Mouse (Mus musculus) mature B cell (primary cell): ENCODE data around the gene Arl2.
"Not testable (repeated sequence)": the region's sequence is repeated elsewhere in the genome, so short reads cannot be mapped to it uniquely, and the experiment has no call there.

Experiments used
- in situ Hi-C: fragments of 300-500 bp; cut with MboI; formaldehyde crosslinking; loops from 2 replicates; pipeline ENCODE4 v1.14.3; 2019

Gene Arl2

GRCm38 (mm10) chr19:6141394-6141749 lies at the start of gene Arl2:
TSS of gene Arl2 (minus strand) at chr19:6141548.
- in situ Hi-C loops: no loop called here

DNA sequence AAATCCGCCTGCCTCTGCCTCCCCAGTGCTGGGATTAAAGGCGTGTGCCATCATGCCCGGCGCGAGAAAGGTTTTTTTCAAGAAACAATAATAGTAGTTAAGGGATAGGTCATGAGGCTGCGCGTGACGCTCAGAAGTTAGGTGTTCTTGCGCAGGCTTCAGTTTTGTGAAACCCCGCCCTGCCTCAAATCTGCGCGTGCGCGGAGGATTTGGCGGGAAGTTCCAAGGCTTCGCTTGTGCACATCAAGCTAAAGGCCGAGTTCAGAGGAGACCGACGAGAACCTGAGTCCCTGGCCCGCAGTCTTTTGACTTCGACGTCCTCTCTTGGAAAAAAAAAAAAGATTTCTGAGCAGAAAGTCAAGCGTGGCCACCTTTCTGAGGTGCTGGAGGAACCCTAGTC lies 42.8 kb upstream of the Arl2 start, which contains the start of gene Majin:
Majin (plus strand) TSS at position 258 of the 400 bp plus-strand sequence.
- in situ Hi-C loops: no loop called here

DNA sequence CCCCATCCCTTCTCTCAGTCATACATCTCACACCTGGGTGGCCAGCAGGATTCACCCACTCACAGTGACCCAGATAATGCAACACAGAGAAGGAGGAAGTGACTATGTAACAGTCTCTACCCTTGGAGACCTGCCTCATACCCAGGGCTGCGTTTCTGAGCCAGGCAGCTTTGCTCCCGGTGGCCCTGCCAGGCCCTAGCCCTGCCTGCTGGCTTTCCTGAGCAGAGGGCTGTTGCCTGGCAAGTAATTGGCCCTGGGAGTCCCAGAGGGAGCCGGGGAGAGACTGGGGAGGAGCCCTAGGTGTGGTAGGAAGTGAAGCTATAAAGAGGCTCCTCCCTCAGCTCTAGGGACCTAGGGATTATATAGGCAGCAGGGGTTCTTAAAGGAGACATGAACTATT lies 41.2 kb upstream of the Arl2 start:
- in situ Hi-C loops: no loop called here

- in situ Hi-C loops: no loop called here
These were observed 40.3 kb upstream of the Arl2 start for GRCm38 (mm10) chr19:6181629-6182028.

DNA sequence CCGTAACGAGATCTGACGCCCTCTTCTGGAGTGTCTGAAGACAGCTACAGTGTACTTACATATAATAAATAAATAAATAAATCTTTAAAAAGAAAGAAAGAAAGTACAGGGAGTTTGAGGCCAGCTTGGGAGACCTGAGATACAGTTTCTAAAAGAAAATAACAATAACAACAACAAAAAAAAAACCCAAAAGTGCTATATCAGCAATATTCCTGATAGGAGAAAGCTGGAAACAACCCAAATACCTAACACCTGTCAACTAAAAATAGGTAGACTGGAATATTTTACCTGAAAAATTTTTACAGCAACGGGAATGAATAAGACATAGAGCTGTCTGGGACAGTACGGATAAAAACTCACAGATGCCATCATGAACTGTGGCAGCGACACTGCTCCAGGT lies 37.4 kb upstream of the Arl2 start:
- in situ Hi-C loops: no loop called here

GRCm38 (mm10) chr19:6174771-6175170 lies 33.4 kb upstream of the Arl2 start:
- in situ Hi-C loops: no loop called here

DNA sequence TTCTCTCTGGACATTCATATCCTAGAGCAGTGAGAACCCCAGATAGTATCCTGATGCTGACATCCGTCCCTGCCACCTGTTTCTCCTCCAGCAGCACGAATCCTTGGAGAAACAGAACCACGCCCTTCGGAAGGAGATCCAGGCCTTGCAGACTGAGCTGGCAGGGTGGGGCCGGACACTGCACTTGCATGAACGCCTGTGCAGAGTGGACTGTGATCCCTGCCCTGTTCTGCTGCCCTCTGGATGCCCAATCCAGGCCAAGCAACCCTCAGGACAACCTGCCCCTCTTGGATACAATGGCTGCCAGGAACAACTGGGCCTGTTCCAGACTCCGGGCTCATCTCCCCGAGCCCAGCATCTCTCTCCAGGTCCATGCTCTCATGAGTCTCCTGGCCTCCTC lies 29.9 kb upstream of the Arl2 start:
- in situ Hi-C loops: no loop called here

- in situ Hi-C loops: no loop called here
These were observed 25.4 kb upstream of the Arl2 start for GRCm38 (mm10) chr19:6166750-6167149.

DNA sequence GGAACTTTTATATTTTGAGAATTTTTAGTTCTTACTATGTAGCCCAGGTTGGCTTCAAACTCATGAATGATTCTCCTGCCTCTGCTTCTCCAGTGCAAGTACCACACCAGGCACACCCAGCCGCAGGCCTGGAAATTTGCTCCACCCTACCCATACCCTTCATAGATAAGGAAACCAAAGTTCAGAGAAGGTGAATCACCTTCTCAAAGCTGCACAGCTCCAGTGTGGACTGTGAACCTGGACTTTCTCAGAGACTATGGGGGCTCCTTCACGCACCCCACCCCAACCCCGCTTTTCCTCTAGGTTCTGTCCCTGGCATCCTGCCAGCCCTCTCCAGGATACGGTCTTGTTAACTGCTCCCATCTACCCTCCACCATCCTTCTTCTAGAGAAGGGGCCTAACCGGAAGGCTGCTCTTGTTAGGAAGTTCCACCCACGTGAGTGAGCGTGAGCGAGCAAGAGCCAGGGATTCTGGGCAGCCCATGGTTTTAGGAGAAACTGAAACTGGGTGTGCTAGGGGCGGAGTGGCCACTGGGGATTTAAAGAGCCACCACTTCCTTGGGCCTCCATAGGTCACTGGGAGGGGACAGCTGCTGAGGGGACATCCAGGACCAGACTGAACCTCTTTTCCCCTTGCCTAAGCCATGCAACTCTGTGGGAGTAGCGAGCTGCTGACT lies 22.7 kb upstream of the Arl2 start:
- in situ Hi-C loops: no loop called here

DNA sequence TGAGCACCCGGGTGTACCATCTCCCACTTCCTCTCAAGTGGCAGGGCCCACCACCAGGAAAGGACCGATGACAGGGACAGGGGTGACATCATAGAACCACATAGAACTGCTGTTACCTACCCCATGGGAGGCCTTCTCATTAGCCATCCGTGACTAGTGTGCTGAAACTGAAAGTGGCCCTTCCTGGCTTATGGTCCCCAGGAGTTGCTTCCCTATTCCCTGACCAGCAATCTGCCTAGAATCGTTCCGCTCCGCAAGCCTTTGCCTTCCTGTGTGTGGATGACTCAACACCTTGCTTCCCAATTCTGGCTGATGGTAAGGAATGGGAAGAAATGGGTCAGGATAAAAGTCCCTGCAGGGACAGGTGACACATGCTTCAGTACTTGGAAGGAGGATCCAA lies 15.9 kb upstream of the Arl2 start:
- in situ Hi-C loops: no loop called here

DNA sequence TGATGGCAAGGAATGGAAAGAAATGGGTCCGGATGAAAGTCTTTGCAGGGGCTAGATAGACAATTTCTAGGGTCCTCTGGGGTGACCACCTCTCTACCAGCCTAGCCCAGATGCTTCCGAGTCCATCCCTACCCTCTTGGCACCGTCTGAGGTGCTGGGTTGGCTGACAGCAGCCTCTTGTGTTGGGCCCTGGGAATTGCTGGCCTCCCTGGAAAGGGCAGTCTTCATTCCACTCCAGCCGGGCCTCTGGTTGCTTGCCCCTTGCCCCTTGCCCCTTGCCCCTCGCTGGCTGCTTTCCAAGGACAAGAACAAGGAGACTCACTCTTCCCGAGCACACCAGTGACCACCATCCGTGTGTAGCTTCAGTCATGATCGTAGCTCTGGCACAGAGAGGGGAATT lies 15.0 kb upstream of the Arl2 start:
- in situ Hi-C loops: no loop called here

DNA sequence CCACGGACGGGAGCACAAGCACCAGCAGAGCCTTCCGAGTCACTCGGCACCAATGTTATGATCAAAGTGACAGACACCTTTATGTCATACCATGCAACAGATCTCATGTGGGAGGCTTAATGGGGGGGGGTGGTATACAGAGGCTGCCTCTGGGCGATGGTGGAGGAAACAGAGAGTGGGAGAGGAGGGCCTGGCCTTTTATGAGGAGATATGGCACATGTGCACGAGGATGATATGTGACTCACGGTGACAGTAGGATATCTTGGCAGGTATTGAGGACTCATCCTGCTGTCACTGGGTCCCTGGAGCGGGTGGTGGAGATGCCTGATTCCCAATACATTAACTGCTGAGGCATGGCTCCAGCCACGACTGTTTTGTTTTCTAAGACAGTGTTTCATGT lies 13.8 kb upstream of the Arl2 start:
- in situ Hi-C loops: no loop called here

DNA sequence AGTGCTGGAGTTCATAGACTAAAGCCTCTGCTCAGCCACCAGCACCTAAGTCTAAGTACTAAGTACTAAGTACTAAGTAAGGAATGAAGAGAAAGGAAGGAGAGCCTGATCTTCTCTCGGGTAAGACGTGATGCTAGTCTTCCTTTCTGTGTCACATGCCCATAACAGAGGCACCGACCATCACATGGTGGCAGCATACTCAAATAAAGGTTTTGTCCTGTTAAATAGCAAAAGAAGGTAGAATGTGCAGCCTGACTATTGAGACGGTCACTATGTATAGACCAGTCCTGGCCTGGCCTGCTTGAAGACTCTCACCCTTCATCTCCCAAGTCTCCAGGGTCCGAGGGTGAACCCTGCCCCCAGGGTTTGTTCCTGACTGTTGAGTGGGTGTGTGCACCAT lies 3.5 kb upstream of the Arl2 start:
- in situ Hi-C loops: no loop called here

GRCm38 (mm10) chr19:6140678-6141393 lies 512 bp downstream of the Arl2 start, which contains the start of gene Batf2:
TSS of gene Batf2 (plus strand) at chr19:6140983.
- in situ Hi-C loops: no loop called here

GRCm38 (mm10) chr19:6140374-6140677 lies 1.0 kb downstream of the Arl2 start:
- in situ Hi-C loops: no loop called here

DNA sequence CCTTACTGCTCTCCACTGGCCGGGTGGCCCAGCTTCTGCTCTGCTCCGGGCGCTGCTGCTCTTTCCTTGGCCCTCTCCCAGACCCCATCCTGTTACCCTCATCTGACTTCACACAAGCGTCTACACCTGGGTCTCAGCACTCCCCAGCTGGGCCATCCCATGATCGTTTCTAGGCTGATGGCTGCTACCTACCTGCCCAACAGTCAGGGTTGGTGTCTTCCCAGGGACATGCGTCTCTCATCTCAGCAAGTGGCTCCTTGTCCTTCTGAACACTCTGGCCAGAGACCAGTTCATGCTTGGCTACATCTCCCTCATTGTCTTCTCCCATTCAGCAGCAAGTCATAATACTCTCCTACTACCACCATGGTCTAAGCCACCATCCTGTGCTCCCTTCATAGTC lies 1.6 kb downstream of the Arl2 start:
- in situ Hi-C loops: no loop called here

DNA sequence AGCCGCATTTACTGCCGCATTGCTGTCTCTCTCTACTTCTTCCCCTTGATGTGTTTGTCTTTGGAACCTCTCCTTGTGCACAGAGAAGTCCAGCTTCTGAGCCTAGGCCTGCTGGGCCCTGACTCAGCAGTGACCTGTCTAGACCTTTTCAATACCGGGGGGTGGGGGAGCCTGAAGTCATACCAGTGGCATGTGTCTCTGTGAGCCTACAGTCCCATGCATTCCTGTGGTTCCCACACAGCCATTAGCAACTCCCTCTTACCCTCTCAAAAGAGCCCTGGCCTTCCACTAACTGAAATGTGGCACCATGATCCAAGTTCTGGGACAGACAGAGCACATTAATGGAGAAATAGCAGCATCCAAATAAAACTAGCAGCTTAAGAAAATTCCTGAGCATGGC lies 5.0 kb downstream of the Arl2 start:
- in situ Hi-C loops: no loop called here

GRCm38 (mm10) chr19:6133197-6133596 lies 8.2 kb downstream of the Arl2 start:
- in situ Hi-C loops: not testable (repeated sequence)

DNA sequence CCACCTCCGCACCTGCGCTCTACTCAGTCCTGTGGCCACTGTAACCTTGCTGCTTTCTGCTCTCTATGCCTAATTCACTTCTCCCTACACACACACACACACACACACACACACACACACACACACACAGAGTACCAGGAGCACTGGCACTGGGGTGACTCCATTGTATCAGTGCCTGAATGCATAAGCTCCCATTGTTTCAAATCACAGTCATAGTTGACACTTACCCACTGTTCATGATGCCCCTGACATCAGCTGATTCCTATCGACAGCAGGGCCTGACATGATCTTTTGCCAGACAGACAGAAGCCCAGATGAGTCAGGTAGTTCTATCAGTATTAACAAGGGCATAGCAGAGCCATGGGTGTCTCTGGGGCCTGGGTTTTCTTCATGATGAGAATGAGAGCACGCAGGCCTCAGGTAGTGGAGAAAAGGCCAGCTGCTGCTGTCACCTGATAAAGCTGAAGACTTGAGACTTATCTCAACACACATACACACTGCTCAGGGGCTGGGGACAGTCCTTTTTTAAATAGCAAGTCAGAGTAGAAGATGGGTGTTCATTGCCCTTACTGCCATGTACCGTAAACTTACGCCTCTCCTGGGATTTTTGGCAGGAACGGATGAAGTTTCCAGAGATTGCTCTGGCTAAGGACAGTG lies 9.0 kb downstream of the Arl2 start:
- in situ Hi-C loops: no loop called here

GRCm38 (mm10) chr19:6130414-6131128 lies 10.8 kb downstream of the Arl2 start:
- in situ Hi-C loops: not testable (repeated sequence)

- in situ Hi-C loops: loop anchor here (10.0 kb wide), 1 partner anchor 163 kb away; the partner anchor contains the start of gene Pola2
These were observed 13.5 kb downstream of the Arl2 start, which contains the start of gene Snx15 for GRCm38 (mm10) chr19:6127760-6128341. TSS of gene Snx15 (minus strand) at chr19:6128304.
